Mouse (Mus musculus): ENCODE measurements around the gene Prss2.

DNA sequence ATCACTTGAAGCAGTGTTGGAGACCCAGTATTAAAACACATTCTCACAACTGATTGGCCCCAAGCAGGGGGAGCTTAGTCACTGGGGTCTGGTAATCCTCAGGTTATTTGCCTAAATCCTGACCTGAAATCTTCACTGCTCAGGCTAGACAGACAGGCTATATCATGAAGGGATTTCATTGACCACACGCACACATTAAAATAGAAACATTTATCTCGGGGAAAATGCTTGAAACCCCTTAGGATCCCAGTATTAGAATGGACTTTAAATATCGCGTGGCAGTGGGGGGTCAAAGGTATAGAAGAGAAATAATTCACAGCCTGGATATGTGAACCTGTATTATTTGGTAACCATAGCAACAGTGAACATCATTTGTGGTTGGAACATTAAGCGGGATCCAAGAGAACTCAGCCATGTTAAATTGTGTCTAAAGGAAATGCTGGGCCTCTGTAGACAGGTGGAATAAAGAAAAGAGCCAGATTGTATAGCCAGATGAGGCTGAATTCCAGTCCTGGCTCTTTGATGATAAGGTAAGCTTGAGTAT lies 22.9 kb downstream of the Prss2 start:
- TF ChIP-seq USF1 (IDR thresholded peaks at IDR 0.05; ENCODE audit: low read depth) (no peak), CTCF (IDR thresholded peaks at IDR 0.05; ENCODE audit: control insufficient read depth, insufficient read depth, insufficient read length) (no peak), MYOD1 (IDR thresholded peaks at IDR 0.05; ENCODE audit: control insufficient read depth, insufficient read length, low read depth) (no peak), MAX (IDR thresholded peaks at IDR 0.05) (no peak), MYOG (IDR thresholded peaks at IDR 0.05; ENCODE audit: control insufficient read depth, extremely low read depth, insufficient read length) (no peak), CEBPB (IDR thresholded peaks at IDR 0.05; ENCODE audit: low read depth) (no peak), FOSL1 (IDR thresholded peaks at IDR 0.05; ENCODE audit: insufficient read depth, low read length, poor library complexity, severe bottlenecking) (no peak)

Measured in C2C12 (cell line).